Mouse (Mus musculus) CD4-positive naive resting alpha-beta T cell, adult 57 days (primary cell): ENCODE measurements around the gene Ube2dnl1. TPM values are rescaled to one million over a fixed set of nuclear protein-coding genes. Genes with fewer than 3 reads are reported as not detected.

Experiments
- total RNA-seq: library from RNA; stranded (reverse); gene quantifications from one replicate; pipeline ENCODE4 v1.2.4, GENCODE M21; 2023

The Ube2dnl1 gene
- not detected for total RNA-seq

DNA sequence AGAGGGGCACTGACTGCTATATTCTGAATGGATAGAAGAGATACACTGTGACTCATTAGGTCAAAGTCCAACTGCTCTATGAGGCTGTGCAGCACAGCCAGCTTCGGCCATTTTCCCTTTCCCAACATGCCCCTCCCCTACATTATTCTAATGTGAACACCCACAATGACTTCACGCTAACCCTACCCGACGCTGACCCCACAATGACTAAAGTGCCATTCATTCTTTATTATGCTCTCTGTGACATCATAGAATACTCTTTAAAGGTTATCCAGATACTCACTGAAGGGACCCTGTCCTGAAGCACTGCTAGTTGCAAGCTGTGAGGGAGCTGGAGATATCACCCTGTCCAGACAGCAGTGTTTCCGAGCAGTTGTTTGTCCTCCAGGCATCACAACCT lies at the start of gene Ube2dnl1:
TSS of gene Ube2dnl1 (plus strand) at position 301 of the 400 bp plus-strand sequence.

GRCm38 (mm10) chrX:114907282-114907681 lies 2.5 kb downstream of the Ube2dnl1 start, which contains the start of gene Ube2dnl2:
Ube2dnl2 (plus strand) TSS chrX:114907582.

Other genes with a start within 250 kb of the Ube2dnl1 start
- not detected for gene Ube2dnl2, start 2.6 kb downstream of the Ube2dnl1 start, total RNA-seq